Mouse (Mus musculus) lung, postnatal 25 days (tissue): ENCODE results near the gene Itga6.
A peak's percentile ranks its signal among the peaks of the same experiment; 100 is the strongest.

Source experiments
- DNase-seq: peaks from one replicate; pipeline ENCODE4 v3.0.0; 2022; ENCODE audit warnings: low spot score

The Itga6 gene

DNA sequence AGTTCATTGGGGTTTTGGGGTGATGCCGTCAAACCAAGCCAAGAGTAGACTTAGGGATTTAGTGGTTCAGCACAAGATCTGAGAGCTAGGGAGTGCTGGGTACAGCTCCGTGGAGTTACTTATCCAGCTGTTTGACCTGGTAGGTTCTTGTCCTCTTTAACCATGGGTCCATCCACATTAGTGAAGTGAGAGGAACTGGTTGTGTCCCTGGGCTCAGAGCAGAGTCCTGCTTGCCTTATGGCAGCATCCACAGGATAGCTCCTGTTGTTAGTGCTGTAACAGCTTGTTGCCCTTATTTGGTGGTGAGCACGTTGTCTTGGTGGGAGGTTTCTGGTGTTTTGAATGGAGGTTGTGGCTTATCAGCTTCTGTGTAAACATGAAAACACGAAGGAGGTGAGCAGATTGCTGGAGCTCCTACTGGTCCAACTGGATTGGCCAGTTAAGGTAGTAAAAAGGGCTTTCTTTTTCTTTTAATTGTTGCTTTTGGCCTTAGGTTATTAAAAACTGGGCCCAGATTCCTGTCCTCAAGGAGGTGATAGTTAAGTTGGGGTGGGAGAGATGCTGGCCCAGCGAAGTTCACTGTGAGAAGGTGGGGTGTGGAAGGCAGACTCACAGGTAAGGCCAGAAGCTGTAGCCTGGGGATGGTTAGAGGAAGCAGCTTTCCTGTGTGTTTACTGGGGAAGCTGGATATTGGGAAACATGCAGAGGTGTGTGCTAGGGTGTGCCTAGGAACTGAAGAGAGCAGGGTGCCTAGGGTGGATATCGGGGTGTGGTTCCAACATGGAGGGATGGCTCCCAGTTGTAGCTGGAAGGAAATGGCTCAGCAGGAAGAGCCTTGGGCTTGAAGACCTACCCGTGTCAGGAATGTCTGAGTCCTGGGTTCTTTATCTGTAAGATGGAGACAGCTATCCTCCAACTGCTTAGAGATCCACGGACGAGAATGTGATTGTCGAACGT is 60.5 kb downstream of the Itga6 start:
- DNase-seq, result no peak

DNA sequence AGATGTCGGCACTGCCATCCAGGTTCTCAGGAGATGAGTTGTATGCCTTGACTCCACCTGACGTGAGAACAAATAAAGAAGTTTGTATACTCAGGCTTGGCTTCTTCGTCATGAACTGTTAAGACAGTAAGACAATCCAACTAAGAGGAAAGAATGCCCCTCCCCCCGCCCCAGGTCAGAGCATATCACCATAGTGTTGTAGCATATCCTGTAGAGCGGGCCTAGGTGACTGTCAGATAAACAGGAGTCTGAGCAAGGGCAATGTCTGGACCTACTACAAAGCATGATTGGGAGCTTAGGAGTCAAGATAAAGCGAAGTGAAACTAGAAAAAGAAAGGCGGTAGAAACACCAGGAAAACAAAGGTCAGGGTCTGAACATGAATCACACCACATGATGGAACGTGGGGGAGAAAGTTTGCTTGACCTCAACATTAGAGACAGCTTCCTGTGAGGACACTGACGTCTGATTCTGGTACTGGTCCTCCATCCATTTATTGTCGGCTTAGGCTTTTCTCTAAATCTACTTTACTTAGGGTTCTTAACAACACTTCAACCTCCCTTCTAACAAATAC is 64.0 kb downstream of the Itga6 start:
- DNase-seq, result no peak

DNA sequence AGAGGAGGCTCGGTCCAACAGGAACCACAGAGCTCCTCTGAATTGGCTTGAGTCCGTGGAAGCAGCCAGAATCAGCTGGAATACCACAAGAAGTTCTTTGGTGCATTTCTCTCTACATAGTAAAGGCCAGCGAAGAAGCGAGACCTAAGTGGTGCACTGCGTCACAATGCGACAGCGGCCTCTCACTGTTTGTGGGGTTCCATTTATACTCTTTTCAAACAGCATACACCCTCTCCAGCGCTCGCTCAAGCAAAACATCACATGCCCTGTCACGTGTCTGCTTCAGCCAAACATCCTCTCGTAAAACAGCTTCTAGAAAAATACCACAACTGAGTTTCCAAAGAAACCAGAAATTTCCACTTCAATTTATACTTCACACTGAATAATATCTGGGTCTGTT is 64.6 kb downstream of the Itga6 start:
- DNase-seq, result no peak

DNA sequence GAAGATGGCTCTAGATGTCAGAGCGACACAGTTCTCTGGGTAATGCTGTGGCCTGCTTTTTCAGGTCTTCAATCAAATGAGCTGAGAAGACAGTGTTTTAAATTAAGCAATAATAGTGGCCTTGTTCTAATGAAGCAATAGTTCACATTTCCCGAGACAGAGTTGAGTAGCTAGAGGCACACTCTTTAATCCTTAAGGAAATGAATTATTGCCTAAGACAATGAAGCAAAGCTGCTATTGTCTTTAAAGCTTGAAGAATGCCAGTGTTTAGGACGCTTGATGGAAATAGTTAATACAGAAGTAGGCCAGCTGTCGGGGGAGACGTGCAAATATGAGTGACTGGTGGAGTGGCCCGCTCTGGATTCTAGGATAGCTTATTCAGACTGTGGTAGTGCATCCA is 65.5 kb downstream of the Itga6 start:
- no peak for DNase-seq

DNA sequence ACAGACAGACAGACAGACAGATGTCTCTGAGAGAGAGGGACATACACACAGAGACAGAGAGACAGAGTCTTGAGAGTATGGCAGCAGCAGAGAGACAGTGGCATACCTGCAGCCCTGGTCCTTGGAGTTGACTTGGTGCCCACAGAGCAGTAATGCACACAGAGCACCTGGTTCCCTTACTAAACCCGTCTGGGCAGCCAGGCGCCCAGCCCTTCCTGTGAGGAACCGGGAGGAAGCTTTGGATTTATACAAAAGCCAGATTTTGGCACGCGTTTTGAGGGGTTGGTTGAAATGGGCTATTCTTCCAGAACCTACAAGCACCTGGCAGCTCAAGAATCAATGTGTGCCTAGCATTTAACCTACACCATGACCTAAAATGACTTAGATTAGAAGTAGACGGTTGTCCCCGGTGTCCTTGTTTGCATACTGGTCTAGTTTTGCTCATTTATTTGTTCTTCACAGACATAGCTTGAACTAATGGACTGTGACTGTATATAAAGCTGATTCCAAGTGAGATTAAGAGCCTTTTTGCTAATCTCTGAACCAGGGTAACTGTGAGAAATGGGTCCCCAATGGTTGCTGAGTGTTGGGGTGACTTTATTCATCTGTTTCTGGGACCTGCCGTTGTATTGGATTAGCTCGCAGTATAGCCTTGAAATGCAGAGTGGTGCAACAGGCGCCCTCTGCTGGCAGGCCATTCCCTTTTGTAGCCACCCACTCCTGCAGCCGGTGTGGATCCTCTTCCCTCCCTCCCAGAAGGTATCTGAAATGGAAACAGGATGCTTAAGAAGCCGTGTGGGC is 67.0 kb downstream of the Itga6 start:
- peak; percentile 85 for DNase-seq

DNA sequence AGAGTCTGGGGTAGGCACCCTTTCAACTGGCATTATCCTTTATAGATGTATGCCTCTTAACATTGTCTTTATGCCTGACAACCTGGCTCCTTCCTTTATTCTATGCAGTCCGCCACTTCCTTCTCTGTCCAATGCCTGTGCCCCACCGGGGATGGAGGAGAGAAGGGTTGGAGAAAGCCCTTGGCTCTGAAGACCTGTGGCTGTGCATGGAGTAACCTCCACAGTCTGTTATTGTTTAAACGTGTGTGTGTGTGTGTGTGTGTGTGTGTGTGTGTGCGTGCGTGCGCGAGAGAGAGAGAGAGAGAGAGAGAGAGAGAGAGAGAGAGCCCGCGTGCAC is 67.6 kb downstream of the Itga6 start:
- DNase-seq, result no peak

GRCm38 (mm10) chr2:71813371-71813770 is 68.0 kb downstream of the Itga6 start:
- no peak for DNase-seq

DNA sequence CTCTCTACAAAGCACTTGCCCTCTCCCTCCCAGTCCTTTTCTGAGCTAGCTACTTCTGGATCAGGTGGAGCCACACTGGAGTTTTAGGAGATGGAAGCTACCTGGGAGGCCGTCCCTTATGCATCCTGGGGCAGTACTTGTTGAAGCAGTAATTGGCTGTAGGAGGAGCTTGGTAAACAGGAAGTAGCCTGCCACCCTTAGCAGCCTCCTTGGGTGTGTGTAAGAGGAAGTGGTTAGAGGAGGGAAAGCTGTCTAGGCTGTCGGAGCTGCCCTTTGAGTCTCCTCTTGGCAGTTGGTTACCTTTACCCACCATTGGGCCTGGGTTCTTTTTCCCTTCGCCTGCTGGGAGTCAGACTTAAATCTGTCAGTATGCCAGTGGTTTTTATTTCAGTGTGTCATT is 68.6 kb downstream of the Itga6 start:
- DNase-seq, result peak; percentile 79

- no peak for DNase-seq
Measured at GRCm38 (mm10) chr2:71815279-71815678, 69.9 kb downstream of the Itga6 start.

- peak; percentile 43 for DNase-seq
Measured at GRCm38 (mm10) chr2:71816391-71817041, 71.1 kb downstream of the Itga6 start.

GRCm38 (mm10) chr2:71824146-71824545 is 78.7 kb downstream of the Itga6 start:
- DNase-seq, result no peak

DNA sequence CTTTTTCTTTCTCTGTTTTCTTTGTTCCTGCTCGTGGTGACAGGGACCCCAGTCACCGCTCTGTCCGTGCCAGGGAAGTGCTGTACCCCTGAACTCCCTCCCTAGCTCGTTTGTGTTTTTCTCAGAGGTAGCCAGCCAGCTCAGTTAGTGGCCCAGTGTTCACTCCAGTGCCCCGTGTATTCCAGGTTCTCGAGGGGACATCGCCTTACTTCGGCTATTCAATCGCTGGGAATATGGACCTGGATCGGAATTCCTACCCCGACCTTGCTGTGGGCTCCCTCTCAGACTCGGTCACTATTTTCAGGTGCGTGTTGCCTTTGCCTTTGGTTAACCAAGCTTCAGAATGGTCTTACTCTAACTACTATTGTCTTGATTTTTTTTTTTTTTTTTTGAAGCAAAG is 82.3 kb downstream of the Itga6 start:
- DNase-seq, result no peak

DNA sequence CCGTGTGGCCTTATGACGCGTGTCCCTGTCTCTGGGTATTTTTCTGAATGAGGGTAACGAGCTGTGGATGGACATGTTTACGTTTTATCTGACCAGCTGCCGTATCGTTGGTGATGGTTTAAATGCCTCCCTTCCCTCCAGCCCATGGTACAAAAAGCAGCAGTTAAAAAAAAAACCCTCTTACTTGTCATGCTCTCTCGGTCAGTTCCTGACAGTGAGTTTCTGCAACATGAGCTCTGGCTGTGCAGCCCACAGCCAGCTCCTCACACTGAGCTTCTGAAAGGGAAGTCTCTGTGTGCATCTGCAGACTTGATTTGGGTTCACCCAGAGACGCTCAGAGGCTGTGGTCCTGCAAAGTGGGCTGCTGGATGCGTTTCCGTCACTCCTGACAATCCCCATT is 83.5 kb downstream of the Itga6 start:
- no peak for DNase-seq

DNA sequence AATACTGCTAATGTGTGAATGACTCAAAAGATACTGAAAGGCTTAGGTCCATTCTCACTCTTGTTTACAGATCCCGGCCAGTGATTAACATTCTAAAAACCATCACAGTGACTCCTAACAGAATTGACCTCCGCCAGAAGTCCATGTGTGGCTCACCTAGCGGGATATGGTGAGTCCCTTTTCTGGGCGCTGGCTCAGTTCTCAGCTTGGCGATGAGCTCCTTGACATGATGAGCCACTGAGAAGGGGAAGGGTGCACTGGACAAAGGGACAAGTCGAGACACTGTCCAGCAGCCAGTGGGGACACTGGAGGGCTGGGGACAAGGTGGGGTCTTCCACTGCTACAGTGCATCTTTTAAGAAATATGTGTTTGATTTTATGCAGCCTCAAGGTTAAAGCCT is 88.2 kb downstream of the Itga6 start:
- DNase-seq, result no peak

- DNase-seq, result no peak
Measured at GRCm38 (mm10) chr2:71834371-71834770, 89.0 kb downstream of the Itga6 start.

- DNase-seq, result no peak
Measured at GRCm38 (mm10) chr2:71835556-71835955, 90.1 kb downstream of the Itga6 start.

GRCm38 (mm10) chr2:71836232-71836631 is 90.8 kb downstream of the Itga6 start:
- DNase-seq, result no peak

GRCm38 (mm10) chr2:71837261-71837660 is 91.8 kb downstream of the Itga6 start:
- no peak for DNase-seq

- peak; percentile 44 for DNase-seq
Measured at GRCm38 (mm10) chr2:71837791-71838190, 92.4 kb downstream of the Itga6 start.

DNA sequence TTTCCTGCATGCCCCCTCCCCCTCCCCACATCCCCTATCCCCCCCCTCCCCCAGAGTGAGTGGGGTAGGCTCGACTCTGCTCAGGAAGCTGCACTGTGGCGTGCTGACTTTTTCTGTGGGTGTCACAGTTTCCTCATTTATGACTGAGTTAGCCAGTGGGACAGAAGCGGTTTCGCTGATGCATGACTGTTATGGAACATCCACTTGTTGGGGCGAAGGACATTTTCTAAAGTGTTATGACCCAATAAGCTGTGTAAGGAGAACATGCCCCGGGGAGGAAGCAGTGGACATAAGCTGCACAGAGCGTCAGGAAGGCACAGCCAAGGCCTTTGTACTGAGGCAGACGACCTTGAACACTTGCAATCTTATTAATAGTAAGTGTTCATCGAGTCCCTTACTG is 97.9 kb downstream of the Itga6 start:
- DNase-seq, result peak; percentile 12

GRCm38 (mm10) chr2:71844906-71845305 is 99.5 kb downstream of the Itga6 start:
- DNase-seq, result no peak

DNA sequence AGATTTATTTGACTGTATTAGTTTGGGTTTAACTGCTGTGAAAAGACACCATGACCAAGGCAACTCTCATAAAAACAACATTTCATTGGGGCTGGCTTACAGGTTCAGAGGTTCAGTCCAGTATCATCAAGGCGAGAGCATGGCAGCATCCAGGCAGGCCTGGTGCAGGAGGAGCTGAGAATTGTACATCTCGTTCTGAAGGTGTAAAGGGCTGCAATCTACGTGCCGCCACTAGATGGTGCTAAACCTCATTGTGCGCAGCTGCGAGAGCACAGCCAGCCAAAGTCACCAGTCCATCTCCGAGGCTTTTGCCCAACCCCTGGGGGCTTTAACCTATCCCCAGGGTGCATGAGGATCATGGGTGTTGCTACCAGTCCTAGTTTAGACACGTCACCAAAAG is 106.7 kb downstream of the Itga6 start:
- DNase-seq, result peak; percentile 53
